Mouse (Mus musculus) ES-E14 (cell line): ENCODE data around the gene Abl1. TPM values are rescaled to one million over a fixed set of nuclear protein-coding genes. Genes with fewer than 3 reads are reported as not detected.
"Not testable (repeated sequence)": the region's sequence is repeated elsewhere in the genome, so short reads cannot be mapped to it uniquely, and the experiment has no call there.

Source experiments
- DNase-seq: peaks from one replicate; pipeline ENCODE4 v3.0.0-alpha.2; 2013; ENCODE audit warnings: low read depth, low spot score
- H3K27ac ChIP-seq: 2 replicates; pipeline ENCODE4 v1.5.1; 2012; ENCODE audit warnings: low read depth, mild to moderate bottlenecking, low read length, moderate library complexity, mixed read lengths; ENCODE audit not compliant: poor library complexity, insufficient read depth, severe bottlenecking
- H3K36me3 ChIP-seq: 2 replicates; pipeline ENCODE4 v1.6.1; 2012; ENCODE audit warnings: mild to moderate bottlenecking, low read length, moderate library complexity, mixed read lengths; ENCODE audit not compliant: control insufficient read depth, poor library complexity, insufficient read depth, severe bottlenecking
- H3K4me1 ChIP-seq, 2 experiments: fragments of 150-350 bp in 1 of 2; sonication (generic) in 1 of 2; 2 replicates each; pipeline ENCODE4 v1.6.1; 2012; ENCODE audit warnings: low read length in 2 of 2, mild to moderate bottlenecking in 1 of 2, mixed read lengths in 1 of 2; ENCODE audit not compliant: control insufficient read depth in 2 of 2, insufficient read depth in 2 of 2, poor library complexity in 1 of 2
- H3K4me3 ChIP-seq, 2 experiments: fragments of 150-350 bp in 1 of 2; sonication (generic) in 1 of 2; 2 replicates each; pipeline ENCODE4 v1.5.1; 2012; ENCODE audit warnings: low read length in 2 of 2, low read depth in 1 of 2, mild to moderate bottlenecking in 1 of 2, mixed read lengths in 1 of 2; ENCODE audit not compliant: insufficient read depth in 1 of 2, poor library complexity in 1 of 2, severe bottlenecking in 1 of 2
- H3K9ac ChIP-seq: 2 replicates; pipeline ENCODE4 v1.6.1; 2012; ENCODE audit warnings: low read depth, mild to moderate bottlenecking, low read length, mixed read lengths; ENCODE audit not compliant: poor library complexity, insufficient read depth, severe bottlenecking
- H3K9me3 ChIP-seq: fragments of 150-350 bp; sonication (generic); 2 replicates; pipeline ENCODE4 v1.6.1; 2012; ENCODE audit warnings: low read depth, mild to moderate bottlenecking, low read length; ENCODE audit not compliant: control insufficient read depth, insufficient read depth
- CHD2 ChIP-seq: IDR thresholded peaks from 2 replicates; pipeline ENCODE4 v1.6.1; 2014; ENCODE audit warnings: mild to moderate bottlenecking, low read depth, low read length, inconsistent platforms
- HCFC1 ChIP-seq: IDR thresholded peaks from 2 replicates; pipeline ENCODE4 v1.6.1; 2012; ENCODE audit warnings: low read length, inconsistent platforms, borderline replicate concordance; ENCODE audit not compliant: insufficient read depth
- MAFK ChIP-seq: IDR thresholded peaks from 2 replicates; pipeline ENCODE4 v1.6.1; 2014; ENCODE audit warnings: mild to moderate bottlenecking, low read depth, low read length, inconsistent platforms; ENCODE audit not compliant: insufficient read depth
- ZC3H11A ChIP-seq: IDR thresholded peaks from 2 replicates; pipeline ENCODE4 v1.6.1; 2012; ENCODE audit warnings: low read depth, mild to moderate bottlenecking, inconsistent platforms, low read length, borderline replicate concordance
- ZNF384 ChIP-seq: IDR thresholded peaks from 2 replicates; pipeline ENCODE4 v1.6.1; 2012; ENCODE audit warnings: low read depth, low read length, inconsistent platforms
- in situ Hi-C, 2 experiments: fragments of 600-800 bp; cut with MboI; formaldehyde crosslinking; loops; one replicate each; pipeline ENCODE4 v1.15.1; 2025; ENCODE audit warnings: low sequenced_read_pairs in 2 of 2, inconsistent platforms in 1 of 2; ENCODE audit not compliant: unreplicated experiment in 2 of 2
- total RNA-seq: library from RNA; depleted of rRNA; stranded (reverse); fragments of 300-350 nt; gene quantifications from 2 replicates; pipeline ENCODE4 v1.2.3, GENCODE M21; 2012

The Abl1 gene
- total RNA-seq, 1 experiment, result 41.9 TPM

DNA sequence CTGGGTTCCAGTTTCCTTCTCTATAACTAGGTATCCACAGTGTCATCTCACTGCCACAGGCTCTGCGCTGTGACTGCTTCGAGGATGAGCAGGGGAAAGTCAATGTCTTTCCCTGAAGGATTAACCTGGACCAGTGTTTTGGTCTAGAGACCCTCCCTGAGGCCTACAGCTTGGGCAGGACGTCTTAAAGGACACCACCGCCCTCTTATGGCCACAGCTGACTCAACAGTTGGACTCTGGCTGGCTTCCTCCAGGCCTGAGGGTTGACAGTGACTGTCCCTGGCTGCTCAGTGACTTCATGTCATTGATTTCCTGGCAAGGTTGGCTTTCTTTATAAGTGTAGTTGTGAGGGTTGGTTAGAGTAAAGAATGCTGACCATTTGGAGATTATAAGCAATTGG, 20.8 kb upstream of the Abl1 start:
- peak; percentile 37 for DNase-seq
- H3K4me3 ChIP-seq, result no peak overlapping the region
- H3K27ac ChIP-seq, result no peak overlapping the region
- H3K9ac ChIP-seq, result no peak overlapping the region
- peaks cover 2 to 5% of the 10 kb centered on the region in 2 experiments; a peak in 2 of 4 replicates for H3K4me1 ChIP-seq
- no peaks in the 10 kb centered on the region for H3K9me3 ChIP-seq
- TF ChIP-seq ZC3H11A (peak; percentile 48; the same call in 1 of the 2 replicates), MAFK (no peak), HCFC1 (no peak), ZNF384 (no peak), CHD2 (no peak)
- peaks cover 4% of the 10 kb centered on the region for H3K36me3 ChIP-seq
- in situ Hi-C loops, result loop anchor here in 1 of 2 experiments (5.0 kb wide), 1 partner anchor 185 kb away; no protein-coding TSS in a partner anchor

DNA sequence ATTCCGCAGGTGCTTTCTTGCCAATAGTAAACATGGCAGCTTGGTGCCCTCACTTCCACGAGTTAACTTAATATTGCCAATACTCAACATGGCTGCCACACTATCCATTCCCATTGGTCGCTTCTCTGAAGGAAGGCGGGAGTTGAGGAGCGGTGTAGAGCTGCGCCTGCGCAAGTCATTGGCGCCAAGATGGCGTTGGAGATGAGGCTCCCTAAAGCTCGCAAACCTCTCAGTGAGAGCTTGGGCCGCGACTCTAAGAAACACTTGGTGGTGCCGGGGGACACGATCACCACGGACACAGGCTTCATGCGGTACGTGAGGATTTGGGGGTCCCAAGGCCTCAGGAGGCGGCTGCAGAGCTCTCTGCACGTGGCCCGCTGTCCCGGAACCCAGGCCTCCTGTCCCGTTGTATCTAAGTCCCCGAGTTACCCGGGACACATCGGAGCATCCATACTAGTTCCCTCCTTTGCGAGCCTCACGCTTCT, 17.6 kb upstream of the Abl1 start, which contains the start of gene Exosc2:
Exosc2 (plus strand) TSS at position 165 of the 485 bp plus-strand sequence.
- Histone ChIP-seq H3K9ac (peak within 1 kb of the TSS; percentile 96), H3K4me3 (peak within 1 kb of the TSS; percentile 74 to 88), H3K9me3 (no peaks in the 10 kb centered on the region), H3K27ac (no peak within 1 kb of the TSS), H3K36me3 (peaks cover 35% of the 10 kb centered on the region), H3K4me1 (peaks cover 2 to 11% of the 10 kb centered on the region in 2 experiments; a peak in 2 of 4 replicates)
- no peak for TF ChIP-seq MAFK
- TF ChIP-seq ZC3H11A, result no peak
- peak; percentile 91 for TF ChIP-seq HCFC1
- no peak for TF ChIP-seq CHD2
- DNase-seq, result peak; percentile 97
- in situ Hi-C loops, result no loop called here

DNA sequence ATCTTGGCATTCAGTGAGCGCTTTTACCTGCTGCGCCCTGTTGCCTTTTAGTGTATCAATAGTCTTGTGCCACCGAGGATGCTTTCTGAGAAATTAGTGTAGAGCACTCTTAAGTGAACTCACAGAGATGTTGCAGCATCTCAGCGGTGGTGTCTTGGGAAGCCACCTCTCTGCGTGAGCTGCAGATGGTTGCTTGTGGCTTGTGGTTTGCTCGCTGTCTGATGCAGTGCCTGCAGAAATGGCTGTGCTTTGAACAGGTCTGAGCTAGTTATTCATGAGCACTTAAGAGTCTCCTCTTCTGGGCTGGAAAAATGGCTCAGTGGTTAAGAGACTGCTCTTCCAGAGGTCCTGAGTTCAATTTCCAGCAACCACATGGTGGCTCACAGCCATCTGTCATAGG, 9.5 kb upstream of the Abl1 start:
- Histone ChIP-seq H3K4me3 (no peak overlapping the region), H3K27ac (no peak overlapping the region), H3K36me3 (peaks cover 70% of the 10 kb centered on the region), H3K4me1 (no peaks in the 10 kb centered on the region), H3K9ac (no peak overlapping the region), H3K9me3 (no peaks in the 10 kb centered on the region)
- DNase-seq, result no peak
- in situ Hi-C loops, result no loop called here
- no peak for TF ChIP-seq HCFC1
- TF ChIP-seq ZNF384, result no peak
- TF ChIP-seq ZC3H11A, result no peak
- TF ChIP-seq CHD2, result no peak
- no peak for TF ChIP-seq MAFK

DNA sequence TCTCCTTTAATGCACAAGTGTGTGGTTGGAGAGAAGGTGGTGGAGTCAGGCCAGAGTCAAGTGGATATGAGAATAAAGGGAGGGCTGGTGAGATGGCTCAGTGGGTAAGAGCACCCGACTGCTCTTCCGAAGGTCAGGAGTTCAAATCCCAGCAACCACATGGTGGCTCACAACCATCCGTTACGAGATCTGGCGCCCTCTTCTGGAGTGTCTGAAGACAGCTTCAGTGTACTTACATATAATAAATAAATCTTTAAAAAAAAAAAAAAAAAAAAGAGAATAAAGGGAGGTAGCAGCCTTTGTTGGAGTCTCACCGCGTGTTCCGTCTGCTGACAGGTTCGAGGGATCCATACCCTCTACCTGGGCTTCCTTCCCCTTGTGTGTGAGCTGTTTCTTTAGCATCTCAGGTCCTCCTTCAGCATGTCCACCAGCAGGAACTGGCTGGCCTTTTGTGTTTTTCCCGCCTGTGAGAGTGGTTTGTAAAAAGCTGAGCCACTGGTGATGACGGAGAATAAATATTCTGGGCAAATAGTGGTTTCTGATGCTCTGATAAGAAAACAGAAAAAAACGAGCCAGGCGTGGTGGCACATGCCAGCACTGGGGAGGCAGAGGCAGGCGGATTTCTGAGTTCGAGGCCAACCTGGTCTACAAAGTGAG, 7.0 kb upstream of the Abl1 start:
- DNase-seq, H3K4me1 ChIP-seq, H3K9me3 ChIP-seq, H3K27ac ChIP-seq, H3K9ac ChIP-seq, H3K4me3 ChIP-seq, in situ Hi-C loops: not testable (repeated sequence)
- TF ChIP-seq ZNF384, result 0 out of 2 replicates have a peak, but pooled peaks have one; percentile 49
- peaks cover 45% of the 10 kb centered on the region for H3K36me3 ChIP-seq

DNA sequence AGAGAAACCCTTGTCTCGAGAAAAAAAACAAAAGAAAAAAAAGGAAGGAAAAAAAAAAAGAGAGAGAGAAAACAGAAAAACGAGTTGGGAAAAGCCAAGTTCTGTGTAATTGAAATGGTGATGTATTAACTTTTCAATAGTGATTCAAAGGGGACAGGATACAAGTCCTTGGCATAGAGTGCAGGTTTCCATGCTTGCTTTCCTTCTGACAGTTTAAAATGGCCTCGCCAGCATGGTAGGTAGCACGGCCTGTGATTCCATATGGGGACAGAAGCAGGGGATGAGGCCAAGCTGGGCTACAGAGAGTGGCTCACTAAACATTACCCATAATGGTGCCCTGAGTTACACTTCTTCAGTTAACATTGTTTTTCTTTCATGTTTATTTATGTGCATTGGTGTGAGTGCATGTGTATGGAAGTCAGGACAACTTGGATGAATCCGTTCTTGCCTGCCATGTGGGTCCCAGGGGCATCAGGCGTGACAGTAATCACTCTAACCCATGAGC, 6.4 kb upstream of the Abl1 start:
- in situ Hi-C loops, result no loop called here
- H3K36me3 ChIP-seq, result peaks cover 39% of the 10 kb centered on the region
- H3K4me3 ChIP-seq, result no peak overlapping the region
- H3K4me1 ChIP-seq, result no peaks in the 10 kb centered on the region
- H3K9ac ChIP-seq, result no peak overlapping the region
- no peaks in the 10 kb centered on the region for H3K9me3 ChIP-seq
- TF ChIP-seq CHD2 (no peak), MAFK (no peak), ZC3H11A (no peak), ZNF384 (no peak), HCFC1 (no peak)
- no peak for DNase-seq
- no peak overlapping the region for H3K27ac ChIP-seq
